Mouse (Mus musculus): ENCODE results near the gene Satb2. TPM values are rescaled to one million over a fixed set of nuclear protein-coding genes. Genes with fewer than 3 reads are reported as not detected.
A peak's percentile ranks its signal among the peaks of the same experiment; 100 is the strongest.

The Satb2 gene
- polyA plus RNA-seq, 2 experiments, result 4.9 to 5.0 TPM

DNA sequence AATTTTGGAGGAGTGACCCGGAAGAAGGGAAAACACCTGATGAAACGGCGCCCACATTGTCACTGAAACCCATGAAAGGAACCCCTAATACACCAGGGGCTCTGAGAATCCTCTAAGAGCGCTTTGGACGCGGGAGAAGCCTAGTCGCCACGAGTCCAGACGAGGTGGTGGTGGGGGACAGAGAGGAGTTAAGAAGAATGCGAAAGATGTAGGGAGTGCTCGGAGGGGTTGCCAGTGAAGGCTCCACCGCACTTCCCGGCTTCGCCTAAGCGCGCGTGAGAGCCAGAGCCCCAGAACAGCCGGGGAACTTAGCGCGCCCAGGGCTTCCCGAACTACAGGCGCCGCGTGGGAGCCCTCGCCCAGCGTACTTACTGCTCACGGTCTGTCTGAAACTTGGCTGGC, 7.7 kb downstream of the Satb2 start:
- H3K4me1 ChIP-seq (ENCODE audit: control insufficient read depth, insufficient read depth, low read length), result 0 out of 2 replicates have a peak, but pooled peaks cover 15% of the 10 kb centered on the region
- no peaks in the 10 kb centered on the region for H3K36me3 ChIP-seq (ENCODE audit: control insufficient read depth, insufficient read depth, low read length)
- peaks cover 45% of the 10 kb centered on the region for H3K27me3 ChIP-seq (ENCODE audit: control insufficient read depth, insufficient read depth, low read length)
- ATAC-seq (ENCODE audit: low FRiP score, low read depth) (no peak), DNase-seq (ENCODE audit: low spot score) (no peak)
- WGBS, result under 1% methylated on average over 27 of the region's 27 CpGs
- TF ChIP-seq POLR2A (IDR thresholded peaks at IDR 0.05; ENCODE audit: borderline replicate concordance, extremely low read depth, insufficient read depth, insufficient read length), result no peak
- no peaks in the 10 kb centered on the region for H3K9me3 ChIP-seq (ENCODE audit: control insufficient read depth, low read length)
- H3K4me3 ChIP-seq (replicated peaks; ENCODE audit: low read length), result peak overlapping the region; percentile 74
- peak overlapping the region; percentile 81; the same call in 1 of the 2 replicates for H3K9ac ChIP-seq (ENCODE audit: low read depth, low read length, severe bottlenecking)
- H3K27ac ChIP-seq (replicated peaks; ENCODE audit: low read depth, low read length), result no peak overlapping the region
- peak overlapping the region; percentile 98 for H3K4me2 ChIP-seq (replicated peaks; ENCODE audit: low read depth, low read length, severe bottlenecking)

DNA sequence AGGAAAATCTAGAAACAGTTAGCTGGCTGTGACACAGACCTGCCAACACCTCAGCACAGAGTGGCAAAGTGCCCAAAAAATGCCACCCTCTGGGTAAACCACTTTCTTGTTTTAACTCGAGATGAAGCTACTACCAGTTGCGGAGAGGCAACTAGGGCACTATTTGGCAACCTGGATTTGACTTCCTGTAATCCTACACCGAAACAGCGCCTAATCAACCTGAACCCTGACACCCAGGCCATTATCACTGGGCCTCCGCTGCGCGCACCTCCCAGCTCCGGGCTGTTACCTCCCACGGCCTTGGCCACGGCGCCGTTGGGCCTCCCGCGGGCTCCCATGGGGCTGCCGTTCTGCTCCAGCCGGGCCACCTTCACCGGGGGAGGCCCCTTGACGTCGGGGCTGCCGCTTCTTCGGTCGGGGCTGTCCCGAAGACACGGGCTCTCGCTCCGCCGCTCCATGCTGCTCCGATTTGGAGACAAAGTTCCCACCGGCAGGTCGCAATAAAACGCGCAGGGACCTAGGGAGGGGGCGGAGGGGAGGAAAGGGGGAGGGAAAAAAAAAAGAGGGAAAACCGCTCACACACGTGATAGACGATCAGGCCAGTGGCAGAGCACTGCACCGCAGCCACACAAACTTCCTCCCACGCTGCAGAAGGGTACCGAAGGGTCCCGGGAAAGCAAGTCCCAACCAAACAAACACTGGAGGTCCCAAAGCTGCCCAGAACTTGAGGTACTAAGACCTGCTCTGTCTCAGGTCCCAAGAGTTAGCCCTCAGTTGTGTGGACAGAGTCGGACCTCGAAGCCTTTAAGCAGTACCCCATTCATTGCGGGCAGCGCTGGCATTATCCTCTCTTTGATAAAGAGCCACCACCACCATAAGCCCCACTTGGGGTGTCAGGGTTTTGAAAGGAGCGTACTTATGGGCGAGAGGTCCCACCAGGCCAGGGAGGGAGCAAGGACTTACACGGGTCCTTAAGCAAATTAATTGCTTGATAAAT, 8.8 kb downstream of the Satb2 start:
- H3K36me3 ChIP-seq (ENCODE audit: control insufficient read depth, insufficient read depth, low read length), result no peaks in the 10 kb centered on the region
- no peak for TF ChIP-seq POLR2A (IDR thresholded peaks at IDR 0.05; ENCODE audit: borderline replicate concordance, extremely low read depth, insufficient read depth, insufficient read length)
- H3K27ac ChIP-seq (replicated peaks; ENCODE audit: low read depth, low read length), result no peak overlapping the region
- no peak for DNase-seq (ENCODE audit: low spot score)
- H3K4me2 ChIP-seq (replicated peaks; ENCODE audit: low read depth, low read length, severe bottlenecking), result peak overlapping the region; percentile 98
- H3K4me1 ChIP-seq (ENCODE audit: control insufficient read depth, insufficient read depth, low read length), result 0 out of 2 replicates have a peak, but pooled peaks cover 15% of the 10 kb centered on the region
- no peaks in the 10 kb centered on the region for H3K9me3 ChIP-seq (ENCODE audit: control insufficient read depth, low read length)
- H3K27me3 ChIP-seq (ENCODE audit: control insufficient read depth, insufficient read depth, low read length), result peaks cover 38% of the 10 kb centered on the region
- peak overlapping the region; percentile 36; the same call in 1 of the 2 replicates for H3K9ac ChIP-seq (ENCODE audit: low read depth, low read length, severe bottlenecking)
- ATAC-seq (ENCODE audit: low FRiP score, low read depth), result no peak
- 2% methylated on average over 47 of the region's 47 CpGs for WGBS
- H3K4me3 ChIP-seq (replicated peaks; ENCODE audit: low read length), result peak overlapping the region; percentile 74

DNA sequence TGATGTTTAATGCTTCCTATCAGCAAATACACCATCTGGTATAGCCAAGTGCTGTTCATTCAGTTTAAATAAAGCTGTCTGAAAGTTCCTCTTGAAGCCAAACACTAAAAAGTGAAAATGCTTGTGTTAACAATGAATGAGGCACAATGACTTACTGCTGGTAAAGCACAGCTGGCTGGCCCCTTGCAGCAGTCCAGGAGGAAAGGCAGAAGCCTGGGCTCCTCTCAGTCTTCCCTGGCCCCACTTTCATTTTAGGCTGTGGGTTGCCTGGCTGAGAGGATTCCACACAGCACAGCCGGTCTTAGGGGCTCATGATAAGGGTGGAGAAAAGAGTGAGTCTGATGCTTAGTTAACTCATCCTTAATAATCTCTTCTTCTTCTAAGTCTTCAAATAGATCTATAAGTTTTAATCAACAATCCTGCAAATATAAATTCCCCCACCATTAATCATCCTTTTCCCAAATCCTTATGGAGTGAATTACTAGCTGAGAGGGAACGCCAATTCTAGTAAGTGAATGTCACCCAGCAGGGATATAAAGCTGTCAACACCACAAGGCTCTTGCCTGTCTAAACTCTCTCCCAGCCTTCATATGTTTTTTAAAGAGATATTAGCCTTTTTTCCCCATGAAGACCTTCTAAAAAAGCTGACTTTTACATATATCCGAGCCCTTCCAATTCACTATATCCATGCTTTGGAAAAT, 12.4 kb downstream of the Satb2 start:
- DNase-seq (ENCODE audit: low spot score) (peak; percentile 62), ATAC-seq (ENCODE audit: low FRiP score, low read depth) (no peak)
- H3K4me1 ChIP-seq (ENCODE audit: control insufficient read depth, insufficient read depth, low read length), result 0 out of 2 replicates have a peak, but pooled peaks cover 13% of the 10 kb centered on the region
- H3K4me3 ChIP-seq (replicated peaks; ENCODE audit: low read length), result no peak overlapping the region
- 28% methylated on average over 3 of the region's 3 CpGs for WGBS
- TF ChIP-seq POLR2A (IDR thresholded peaks at IDR 0.05; ENCODE audit: borderline replicate concordance, extremely low read depth, insufficient read depth, insufficient read length), result no peak
- H3K36me3 ChIP-seq (ENCODE audit: control insufficient read depth, insufficient read depth, low read length), result no peaks in the 10 kb centered on the region
- H3K9ac ChIP-seq (ENCODE audit: low read depth, low read length, severe bottlenecking), result no peak overlapping the region
- no peaks in the 10 kb centered on the region for H3K9me3 ChIP-seq (ENCODE audit: control insufficient read depth, low read length)
- no peak overlapping the region for H3K27ac ChIP-seq (replicated peaks; ENCODE audit: low read depth, low read length)
- no peak overlapping the region for H3K4me2 ChIP-seq (replicated peaks; ENCODE audit: low read depth, low read length, severe bottlenecking)
- H3K27me3 ChIP-seq (ENCODE audit: control insufficient read depth, insufficient read depth, low read length), result peaks cover 33% of the 10 kb centered on the region

DNA sequence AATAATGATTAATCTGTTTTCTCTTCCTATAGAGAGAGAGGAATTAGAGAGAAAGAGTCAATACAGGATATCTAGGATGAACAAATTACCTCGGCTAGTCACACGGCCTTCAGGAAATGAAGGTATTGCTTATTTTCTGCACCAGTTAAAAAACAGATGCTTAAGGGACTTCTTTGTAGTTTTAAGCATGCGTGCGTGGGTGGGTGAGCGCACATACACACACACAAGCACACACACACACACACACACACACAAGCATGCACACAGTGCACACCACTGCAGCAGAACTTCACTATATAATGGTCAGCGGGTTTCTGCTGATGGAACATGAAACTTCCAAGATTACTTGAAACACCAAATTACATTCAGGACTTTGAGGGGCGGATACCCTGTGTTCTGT, 14.0 kb downstream of the Satb2 start:
- 71% methylated on average over 7 of the region's 7 CpGs for WGBS
- no peak overlapping the region for H3K4me2 ChIP-seq (replicated peaks; ENCODE audit: low read depth, low read length, severe bottlenecking)
- no peak overlapping the region for H3K4me3 ChIP-seq (replicated peaks; ENCODE audit: low read length)
- no peak overlapping the region for H3K9ac ChIP-seq (ENCODE audit: low read depth, low read length, severe bottlenecking)
- ATAC-seq (ENCODE audit: low FRiP score, low read depth), result no peak
- DNase-seq (ENCODE audit: low spot score), result no peak
- TF ChIP-seq POLR2A (IDR thresholded peaks at IDR 0.05; ENCODE audit: borderline replicate concordance, extremely low read depth, insufficient read depth, insufficient read length), result no peak
- no peaks in the 10 kb centered on the region for H3K36me3 ChIP-seq (ENCODE audit: control insufficient read depth, insufficient read depth, low read length)
- 0 out of 2 replicates have a peak, but pooled peaks cover 2% of the 10 kb centered on the region for H3K4me1 ChIP-seq (ENCODE audit: control insufficient read depth, insufficient read depth, low read length)
- no peak overlapping the region for H3K27ac ChIP-seq (replicated peaks; ENCODE audit: low read depth, low read length)
- peaks cover 18% of the 10 kb centered on the region for H3K27me3 ChIP-seq (ENCODE audit: control insufficient read depth, insufficient read depth, low read length)
- H3K9me3 ChIP-seq (ENCODE audit: control insufficient read depth, low read length), result no peaks in the 10 kb centered on the region

DNA sequence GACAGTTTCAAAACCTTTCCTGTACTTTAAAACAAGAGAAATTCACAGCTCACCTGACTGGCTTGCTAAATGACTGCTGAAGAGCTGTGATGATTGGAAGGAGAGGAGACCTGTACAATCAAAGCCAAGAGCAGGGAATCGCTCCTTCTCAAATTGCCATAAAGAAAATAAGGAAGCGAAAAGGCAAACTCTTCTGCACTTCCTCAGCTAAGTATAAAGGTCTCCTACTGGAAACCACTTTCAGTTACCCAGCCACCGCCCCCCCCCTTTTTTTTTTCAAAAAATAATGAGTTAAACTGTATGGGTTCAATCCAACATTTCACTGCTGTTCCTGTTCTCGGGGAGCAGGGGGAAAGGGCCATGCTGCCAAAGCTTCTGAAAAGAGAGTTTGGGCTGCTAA, 15.2 kb downstream of the Satb2 start:
- Histone ChIP-seq H3K36me3 (ENCODE audit: control insufficient read depth, insufficient read depth, low read length) (no peaks in the 10 kb centered on the region), H3K27me3 (ENCODE audit: control insufficient read depth, insufficient read depth, low read length) (peaks cover 6% of the 10 kb centered on the region; the same call in 1 of the 2 replicates), H3K4me2 (replicated peaks; ENCODE audit: low read depth, low read length, severe bottlenecking) (no peak overlapping the region), H3K4me3 (replicated peaks; ENCODE audit: low read length) (no peak overlapping the region), H3K27ac (replicated peaks; ENCODE audit: low read depth, low read length) (no peak overlapping the region), H3K4me1 (ENCODE audit: control insufficient read depth, insufficient read depth, low read length) (peaks cover 8% of the 10 kb centered on the region), H3K9ac (ENCODE audit: low read depth, low read length, severe bottlenecking) (no peak overlapping the region), H3K9me3 (ENCODE audit: control insufficient read depth, low read length) (no peaks in the 10 kb centered on the region)
- ATAC-seq (ENCODE audit: low FRiP score, low read depth), result no peak
- no peak for TF ChIP-seq POLR2A (IDR thresholded peaks at IDR 0.05; ENCODE audit: borderline replicate concordance, extremely low read depth, insufficient read depth, insufficient read length)
- DNase-seq (ENCODE audit: low spot score), result no peak
- 77% methylated on average over 4 of the region's 4 CpGs for WGBS

Data from limb, embryonic 14.5 days (tissue).